Mouse (Mus musculus) lung, adult 2 months (tissue): Measurements from ENCODE around the gene Lamp5. TPM values are rescaled to one million over a fixed set of nuclear protein-coding genes. Genes with fewer than 3 reads are reported as not detected.

Experiments used
- DNase-seq: peaks from one replicate; pipeline ENCODE4 v3.0.0; 2022
- H3K4me1 ChIP-seq: fragments of 200-500 bp; 2 replicates; pipeline ENCODE4 v1.6.1; 2011; ENCODE audit warnings: low read length; ENCODE audit not compliant: control insufficient read depth, insufficient read depth
- H3K4me3 ChIP-seq: fragments of 200-500 bp; replicated peaks from 2 replicates; pipeline ENCODE3; 2011; ENCODE audit warnings: low read depth, mild to moderate bottlenecking, control low read depth, low read length; ENCODE audit errors: extremely low read depth
- CTCF ChIP-seq: fragments of 200-500 bp; IDR thresholded peaks from 2 replicates; pipeline ENCODE4 v1.5.1; 2011; ENCODE audit warnings: mild to moderate bottlenecking, low read length, control low read depth; ENCODE audit not compliant: insufficient read depth
- POLR2A ChIP-seq: fragments of 200-500 bp; IDR thresholded peaks from 2 replicates; pipeline ENCODE4 v1.6.1; 2011; ENCODE audit warnings: low read depth, mild to moderate bottlenecking, control low read depth, low read length, borderline replicate concordance; ENCODE audit errors: extremely low read depth
- WGBS: fragments of 180-500 bp; shearing (Covaris S2); methylation state at CpG from one replicate; pipeline ENCODE4 v1.1.7; 2018; 5-methylcytosine and 5-hydroxymethylcytosine counted together
- polyA plus RNA-seq: library from polyadenylated mRNA; depleted of rRNA; stranded (reverse); fragments of >200 nt; gene quantifications from 2 replicates; pipeline ENCODE4 v1.2.3, GENCODE M21; 2012; rRNA removed

Gene Lamp5
- polyA plus RNA-seq = not detected in 2 replicates

GRCm38 (mm10) chr2:136051688-136052289 lies at the start of gene Lamp5:
TSS of gene Lamp5 (plus strand) at chr2:136052239.
- Histone ChIP-seq H3K4me3 (no peak within 1 kb of the TSS), H3K4me1 (no peaks in the 10 kb centered on the region)
- WGBS = 19% methylated on average over 8 of the region's 8 CpGs
- no peak for DNase-seq
- TF ChIP-seq CTCF (no peak), POLR2A (no peak)

GRCm38 (mm10) chr2:136003836-136004235 lies 48.2 kb upstream of the Lamp5 start:
- WGBS = 81% methylated on average over 1 of the region's 1 CpGs
- no peak for DNase-seq
- TF ChIP-seq POLR2A = no peak
- no peak for TF ChIP-seq CTCF
- Histone ChIP-seq H3K4me3 (no peak overlapping the region), H3K4me1 (no peaks in the 10 kb centered on the region)

DNA sequence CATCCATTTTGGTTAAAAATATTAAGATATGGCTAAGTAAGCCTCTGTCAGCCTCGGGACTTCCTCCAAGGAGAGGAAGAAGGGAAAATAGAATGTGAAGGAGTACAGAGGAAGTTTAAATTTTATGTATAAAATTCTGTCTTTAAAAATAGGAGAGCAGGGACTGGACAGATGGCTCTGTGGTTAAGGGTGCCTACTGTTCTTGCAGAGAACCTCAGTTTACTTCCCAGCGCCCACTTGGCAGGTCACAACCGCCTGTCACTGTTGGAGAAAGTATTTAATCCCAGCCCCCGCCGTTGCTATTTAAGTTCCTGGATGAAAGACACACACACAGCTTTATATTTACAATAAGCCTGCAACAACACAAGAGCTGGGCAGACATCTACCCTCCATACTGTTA lies 45.8 kb upstream of the Lamp5 start:
- 89% methylated on average over 5 of the region's 5 CpGs for WGBS
- no peak overlapping the region for H3K4me3 ChIP-seq
- H3K4me1 ChIP-seq = no peaks in the 10 kb centered on the region
- no peak for DNase-seq
- no peak for TF ChIP-seq POLR2A
- TF ChIP-seq CTCF = no peak

- 88% methylated on average over 9 of the region's 9 CpGs for WGBS
- TF ChIP-seq CTCF = no peak
- no peak for TF ChIP-seq POLR2A
These were observed 39.3 kb upstream of the Lamp5 start for GRCm38 (mm10) chr2:136012759-136013158.

GRCm38 (mm10) chr2:136048464-136048863 lies 3.6 kb upstream of the Lamp5 start:
- no peak overlapping the region for H3K4me3 ChIP-seq
- no peak for DNase-seq
- WGBS = 92% methylated on average over 4 of the region's 4 CpGs
- H3K4me1 ChIP-seq = no peaks in the 10 kb centered on the region
- TF ChIP-seq POLR2A = no peak
- TF ChIP-seq CTCF = no peak

More at GRCm38 (mm10) chr2:136012759-136013158, 39.3 kb upstream of the Lamp5 start:
- no peaks in the 10 kb centered on the region for H3K4me1 ChIP-seq
- no peak overlapping the region for H3K4me3 ChIP-seq
- no peak for DNase-seq

GRCm38 (mm10) chr2:136050793-136051615 lies 1.0 kb upstream of the Lamp5 start:
- Histone ChIP-seq H3K4me3 (no peak overlapping the region), H3K4me1 (no peaks in the 10 kb centered on the region)
- 21% methylated on average over 27 of the region's 27 CpGs for WGBS
- TF ChIP-seq POLR2A (no peak), CTCF (no peak)
- no peak for DNase-seq

DNA sequence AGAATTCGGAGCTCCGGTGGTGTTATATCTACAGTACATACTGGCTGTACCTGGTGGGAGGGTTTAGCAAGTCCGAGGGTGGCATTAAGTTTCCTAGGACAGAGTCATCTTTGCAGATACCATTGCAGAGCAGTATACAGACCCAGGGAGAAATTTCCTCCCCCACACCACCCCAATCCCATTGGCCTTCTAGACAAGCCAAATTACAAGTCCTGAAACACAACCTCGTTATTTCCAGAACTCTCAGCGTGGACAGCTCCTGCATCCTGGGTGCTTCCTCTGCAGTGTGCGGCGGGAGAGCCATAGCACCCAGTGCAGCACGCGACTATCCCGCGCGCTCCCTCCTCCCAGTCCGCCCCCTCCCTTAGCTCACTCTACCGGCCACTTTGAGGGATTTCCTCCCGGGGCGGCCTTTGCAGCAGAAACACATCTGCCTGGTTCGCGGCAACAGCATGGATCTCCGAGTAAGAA lies 5.9 kb downstream of the Lamp5 start:
- Histone ChIP-seq H3K4me3 (no peak overlapping the region), H3K4me1 (no peaks in the 10 kb centered on the region)
- WGBS = 6% methylated on average over 19 of the region's 19 CpGs
- DNase-seq = no peak
- TF ChIP-seq CTCF (no peak), POLR2A (no peak)

DNA sequence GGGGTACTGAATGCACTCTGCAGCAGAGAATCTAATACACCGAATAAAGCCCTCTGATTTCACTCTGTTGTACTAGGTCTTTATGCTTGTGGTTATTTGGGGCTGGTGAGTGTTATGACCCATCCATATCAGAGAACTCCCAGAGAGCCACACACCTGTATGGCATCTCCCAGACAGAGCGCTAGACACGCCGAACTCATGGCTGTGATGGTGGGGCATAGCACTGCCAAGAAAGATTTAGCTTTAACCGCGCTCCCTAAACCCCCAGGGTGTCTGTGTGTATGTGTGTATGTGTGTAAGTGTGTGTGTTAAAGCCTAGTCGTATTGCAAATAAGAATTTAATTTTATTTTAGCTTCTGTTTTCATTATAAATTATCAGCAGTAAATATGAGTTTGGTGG lies 6.4 kb downstream of the Lamp5 start:
- no peak for DNase-seq
- 9% methylated on average over 7 of the region's 7 CpGs for WGBS
- Histone ChIP-seq H3K4me1 (no peaks in the 10 kb centered on the region), H3K4me3 (no peak overlapping the region)
- TF ChIP-seq CTCF (no peak), POLR2A (no peak)

- DNase-seq = no peak
- no peak overlapping the region for H3K4me3 ChIP-seq
- H3K4me1 ChIP-seq = no peaks in the 10 kb centered on the region
- 5% methylated on average over 37 of the region's 37 CpGs for WGBS
- TF ChIP-seq POLR2A = no peak
- no peak for TF ChIP-seq CTCF
These were observed 7.1 kb downstream of the Lamp5 start for GRCm38 (mm10) chr2:136059029-136059669.

GRCm38 (mm10) chr2:136064356-136064755 lies 12.3 kb downstream of the Lamp5 start:
- 95% methylated on average over 1 of the region's 1 CpGs for WGBS
- no peak for DNase-seq
- H3K4me1 ChIP-seq = no peaks in the 10 kb centered on the region
- TF ChIP-seq POLR2A (no peak), CTCF (no peak)
- no peak overlapping the region for H3K4me3 ChIP-seq
